Mouse (Mus musculus) cerebellum, postnatal 36 days (tissue): Measurements from ENCODE around the gene Adh4.
A peak's percentile ranks its signal among the peaks of the same experiment; 100 is the strongest.
"Not testable (repeated sequence)": the region's sequence is repeated elsewhere in the genome, so short reads cannot be mapped to it uniquely, and the experiment has no call there.

Source experiments
- DNase-seq, 2 experiments: peaks; one replicate each; pipeline ENCODE4 v3.0.0; 2021 to 2022; ENCODE audit warnings: mixed read lengths in 2 of 2

Adh4 gene

GRCm38 (mm10) chr3:138448077-138448860 lies 33.0 kb downstream of the Adh4 start:
- DNase-seq = no peak

GRCm38 (mm10) chr3:138452169-138452568 lies 36.9 kb downstream of the Adh4 start:
- no peak for DNase-seq

GRCm38 (mm10) chr3:138454234-138454633 lies 39.0 kb downstream of the Adh4 start:
- DNase-seq = no peak

GRCm38 (mm10) chr3:138454711-138455435 lies 39.6 kb downstream of the Adh4 start:
- no peak for DNase-seq

- no peak for DNase-seq
These were observed 43.2 kb downstream of the Adh4 start for GRCm38 (mm10) chr3:138458441-138458840.

- DNase-seq = peak; percentile 73 to 77
These were observed 45.0 kb downstream of the Adh4 start for GRCm38 (mm10) chr3:138460260-138460659.

GRCm38 (mm10) chr3:138461832-138462231 lies 46.6 kb downstream of the Adh4 start:
- DNase-seq = no peak

GRCm38 (mm10) chr3:138463137-138463536 lies 47.9 kb downstream of the Adh4 start:
- no peak for DNase-seq

GRCm38 (mm10) chr3:138463807-138464206 lies 48.5 kb downstream of the Adh4 start:
- no peak for DNase-seq

GRCm38 (mm10) chr3:138464573-138465147 lies 49.4 kb downstream of the Adh4 start:
- no peak for DNase-seq

GRCm38 (mm10) chr3:138466656-138467055 lies 51.4 kb downstream of the Adh4 start:
- DNase-seq = not testable (repeated sequence)

- DNase-seq = no peak
These were observed 55.8 kb downstream of the Adh4 start for GRCm38 (mm10) chr3:138471066-138471465.

- no peak for DNase-seq
These were observed 64.2 kb downstream of the Adh4 start for GRCm38 (mm10) chr3:138479489-138479888.
